Mouse (Mus musculus) liver, adult (tissue): ENCODE results near the gene Abcc5.

Experiments used
- GATA4 ChIP-seq: IDR thresholded peaks from 2 replicates; pipeline ENCODE4 v1.6.1; 2014; ENCODE audit warnings: mild to moderate bottlenecking, low read length; ENCODE audit not compliant: insufficient replicate concordance

Abcc5 gene

DNA sequence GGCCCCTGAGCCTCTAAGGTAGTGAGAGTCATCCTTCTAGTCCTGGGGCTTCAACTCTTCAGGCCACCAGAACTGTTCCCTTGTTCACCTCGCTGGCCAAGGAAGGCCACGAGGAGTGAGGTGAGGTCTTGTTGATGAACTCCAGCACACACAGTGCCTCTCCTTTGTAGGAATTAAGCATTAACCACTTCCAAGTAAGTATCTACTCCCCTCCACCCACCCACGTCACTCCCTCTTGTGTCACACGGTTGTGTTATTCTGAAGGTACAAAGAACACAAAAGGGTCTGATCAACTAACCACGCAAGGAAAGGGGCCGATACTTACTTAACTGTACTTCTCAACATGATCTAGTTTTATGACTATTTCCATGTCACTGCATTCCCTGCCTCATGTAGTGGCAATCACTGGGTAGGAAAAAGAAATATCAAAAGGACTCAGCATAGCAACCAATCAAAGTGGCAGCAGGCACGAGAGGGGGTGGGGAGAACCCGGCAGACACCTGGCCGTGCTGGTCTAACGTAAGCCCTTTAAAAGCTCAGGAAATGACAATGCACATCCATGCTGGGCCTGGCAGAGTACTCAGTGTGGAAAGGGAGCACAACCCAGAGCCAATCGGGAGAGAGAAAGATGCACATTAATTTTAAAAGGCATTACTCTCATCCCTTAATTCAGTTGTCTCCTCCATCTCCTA, 30.8 kb downstream of the Abcc5 start:
- no peak for TF ChIP-seq GATA4

DNA sequence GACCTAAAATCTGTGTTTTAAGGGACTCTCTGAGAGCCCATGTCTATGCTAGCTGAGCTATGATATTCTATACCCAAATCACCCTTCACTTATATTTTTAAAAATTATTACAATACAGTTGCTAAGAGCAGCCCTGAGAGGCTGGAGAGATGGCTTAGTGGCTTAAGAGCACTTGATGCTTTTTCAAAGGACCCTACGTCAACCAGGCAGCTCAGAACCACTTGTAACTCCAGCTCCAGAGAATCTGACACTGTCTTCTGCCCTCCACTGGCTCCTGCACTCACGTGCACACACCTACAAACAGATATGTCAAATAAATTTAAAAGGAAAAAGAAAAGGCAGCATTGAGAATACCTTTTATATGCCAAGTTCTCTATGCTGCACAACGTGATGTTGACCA, 34.4 kb downstream of the Abcc5 start:
- TF ChIP-seq GATA4: no peak

DNA sequence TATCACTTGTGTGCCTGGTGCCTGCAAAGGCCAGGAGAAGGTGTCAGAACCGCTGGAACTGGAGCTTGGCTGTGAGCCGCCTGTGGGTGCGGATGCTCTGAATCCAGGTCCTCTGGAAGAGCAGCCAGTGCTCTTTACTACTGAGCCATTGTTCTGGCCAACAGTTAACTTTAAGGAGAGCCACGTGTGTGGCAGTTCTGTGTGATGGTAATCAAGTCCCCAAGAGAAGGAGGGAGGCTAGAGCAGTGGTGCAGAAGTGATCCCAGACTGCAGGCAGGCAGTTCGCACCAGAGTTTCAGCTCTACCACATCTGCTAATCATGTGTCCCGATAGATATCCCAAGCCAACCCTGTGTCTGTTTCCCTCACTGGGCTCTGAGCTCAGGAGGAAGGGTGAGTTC, 36.0 kb downstream of the Abcc5 start:
- no peak for TF ChIP-seq GATA4

DNA sequence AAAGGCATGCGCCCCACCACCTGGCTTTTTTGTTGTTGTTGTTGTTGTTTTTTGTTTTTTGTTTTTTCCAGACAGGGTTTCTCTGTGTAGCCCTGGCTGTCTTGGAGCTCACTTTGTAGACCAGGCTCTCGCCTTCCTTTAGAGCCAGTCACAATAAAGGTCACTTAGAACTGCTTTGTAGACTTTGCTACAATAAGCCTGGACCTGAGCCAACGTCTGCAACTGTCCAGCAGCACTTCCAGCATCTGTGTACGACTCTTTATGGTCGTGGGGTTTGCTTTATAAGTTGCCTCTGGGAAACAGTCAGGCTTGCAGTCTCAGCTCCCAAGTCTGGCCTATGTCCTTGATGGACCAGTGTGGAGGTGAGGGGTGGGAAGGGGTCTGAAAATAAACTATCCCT, 45.2 kb downstream of the Abcc5 start:
- TF ChIP-seq GATA4: no peak

GRCm38 (mm10) chr16:20375341-20375740, 50.9 kb downstream of the Abcc5 start:
- TF ChIP-seq GATA4: no peak

DNA sequence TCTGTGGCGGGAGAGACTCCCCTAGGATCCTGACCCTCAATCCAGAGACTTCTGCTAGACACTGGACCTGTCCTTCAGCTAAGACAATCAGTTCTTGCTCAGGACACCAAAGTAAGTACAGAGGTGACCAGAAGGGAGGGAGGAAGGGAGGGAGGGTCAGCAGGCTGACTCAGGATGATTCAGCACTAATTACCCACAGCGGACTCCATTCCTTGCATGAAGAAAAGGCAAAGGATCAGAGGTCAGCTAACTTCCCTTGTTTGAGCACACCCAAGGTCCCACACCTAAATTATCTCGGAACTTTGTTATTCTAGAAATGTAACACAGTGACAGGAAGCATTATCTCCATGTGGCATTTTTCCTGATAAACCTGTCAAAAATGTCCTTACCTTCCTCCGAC, 54.5 kb downstream of the Abcc5 start:
- TF ChIP-seq GATA4: no peak

GRCm38 (mm10) chr16:20368221-20368620, 58.0 kb downstream of the Abcc5 start:
- no peak for TF ChIP-seq GATA4

DNA sequence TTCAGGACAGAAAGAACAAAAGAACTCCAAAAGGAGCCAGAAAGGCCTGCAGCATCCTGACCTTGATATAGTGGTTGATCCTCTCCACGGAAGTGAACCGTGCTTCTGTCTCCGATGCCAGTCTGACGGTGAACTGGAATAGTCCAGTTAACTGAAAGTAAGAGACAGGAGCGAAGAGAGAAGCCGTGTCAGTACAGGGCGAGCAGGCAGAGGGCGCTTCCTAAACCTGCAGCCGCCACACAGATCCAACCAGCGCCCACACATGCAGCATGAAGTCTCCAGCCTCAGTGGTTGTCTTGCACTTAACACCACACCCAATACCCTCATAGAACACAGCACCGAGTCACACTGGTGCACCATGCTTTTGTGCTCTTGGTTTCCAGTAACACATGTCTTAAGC, 64.1 kb downstream of the Abcc5 start:
- no peak for TF ChIP-seq GATA4

DNA sequence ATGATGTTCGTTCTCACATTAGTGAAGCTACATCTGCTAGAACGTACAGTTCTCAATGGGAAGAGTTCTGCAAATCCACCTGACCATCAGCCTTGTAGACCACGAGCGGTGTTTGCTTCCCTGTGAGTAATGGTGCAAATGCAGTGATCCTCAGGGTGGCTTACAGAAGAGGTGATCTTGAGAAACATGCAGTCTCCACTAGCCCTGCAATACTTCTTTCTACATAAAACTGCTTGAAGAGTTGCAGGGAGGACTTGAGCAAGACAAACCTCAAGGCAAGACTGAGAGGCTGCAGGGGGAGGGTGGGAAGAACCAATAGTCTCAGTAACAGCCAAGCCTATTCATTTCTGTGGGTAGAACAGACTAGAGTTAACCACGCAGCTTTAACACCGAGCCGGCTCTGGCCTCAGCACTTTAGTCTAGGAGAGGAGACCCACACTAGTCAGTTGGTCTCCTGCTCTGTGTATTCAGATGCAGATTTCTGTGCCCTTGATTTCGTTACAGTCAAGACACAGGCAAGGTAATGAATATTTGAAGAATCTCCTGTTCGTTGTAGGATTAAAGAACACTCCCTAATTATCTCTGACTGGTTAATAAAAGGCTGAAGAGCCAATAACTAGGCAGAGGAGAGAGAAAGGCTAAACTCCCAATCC, 66.4 kb downstream of the Abcc5 start:
- no peak for TF ChIP-seq GATA4

GRCm38 (mm10) chr16:20357837-20358236, 68.4 kb downstream of the Abcc5 start:
- no peak for TF ChIP-seq GATA4

DNA sequence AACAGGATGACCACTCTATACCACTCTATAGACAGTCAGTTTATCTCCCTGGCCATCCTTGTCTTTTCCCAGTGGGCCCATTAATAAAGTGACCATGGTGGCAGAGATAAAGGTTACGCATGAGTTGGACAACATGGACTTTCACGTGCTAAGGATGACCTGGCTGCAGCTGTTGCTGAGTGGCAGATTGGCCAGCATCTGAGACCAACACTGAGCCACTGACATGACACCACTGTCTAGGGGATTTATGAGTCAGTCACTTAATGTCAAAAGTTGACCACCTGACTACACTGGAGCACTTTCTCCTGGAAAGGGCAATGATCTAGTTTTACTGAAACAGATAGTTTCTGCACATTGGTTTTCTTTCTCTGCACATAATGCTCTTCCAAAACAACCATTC, 71.4 kb downstream of the Abcc5 start:
- TF ChIP-seq GATA4: no peak

- TF ChIP-seq GATA4: no peak
These were observed 72.2 kb downstream of the Abcc5 start for GRCm38 (mm10) chr16:20354011-20354410.

GRCm38 (mm10) chr16:20345464-20345863, 80.7 kb downstream of the Abcc5 start:
- no peak for TF ChIP-seq GATA4

DNA sequence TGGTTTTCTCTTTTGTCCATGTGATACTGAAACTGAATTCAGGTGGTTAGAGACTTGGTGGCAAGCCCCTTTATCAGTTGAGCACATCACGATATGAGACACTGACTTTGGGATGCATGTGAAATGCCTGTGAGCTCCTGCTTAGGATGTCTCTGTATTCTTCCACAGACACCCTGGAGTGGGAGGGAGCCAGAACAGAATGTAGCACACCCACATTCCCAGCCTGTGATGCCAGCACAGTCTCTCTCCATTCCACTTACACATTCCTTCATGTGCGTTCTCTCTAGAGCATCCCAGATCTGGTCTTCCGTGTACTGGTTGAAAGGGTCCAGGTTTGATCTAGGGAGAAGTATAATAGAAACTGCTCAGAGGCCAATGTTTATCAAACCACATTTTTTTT, 87.6 kb downstream of the Abcc5 start:
- TF ChIP-seq GATA4: no peak

- no peak for TF ChIP-seq GATA4
These were observed 91.3 kb downstream of the Abcc5 start for GRCm38 (mm10) chr16:20334918-20335317.

- no peak for TF ChIP-seq GATA4
These were observed 97.9 kb downstream of the Abcc5 start for GRCm38 (mm10) chr16:20328306-20328705.

GRCm38 (mm10) chr16:20325286-20325685, 100.9 kb downstream of the Abcc5 start, which contains the start of gene Cyp2ab1:
TSS of gene Cyp2ab1 (minus strand) at chr16:20325404.
- TF ChIP-seq GATA4: no peak
